Mouse (Mus musculus): ENCODE results near the gene Camk2g. TPM values are rescaled to one million over a fixed set of nuclear protein-coding genes. Genes with fewer than 3 reads are reported as not detected.

Gene Camk2g
- total RNA-seq, 1 experiment: 28.7 TPM

- no peak for TF ChIP-seq ZC3H11A (IDR thresholded peaks at IDR 0.05; ENCODE audit: borderline replicate concordance, low read depth, low read length)
- TF ChIP-seq MAFK (IDR thresholded peaks at IDR 0.05; ENCODE audit: insufficient read depth, low read depth, low read length): no peak
- no peak for TF ChIP-seq ZNF384 (IDR thresholded peaks at IDR 0.05; ENCODE audit: low read depth, low read length)
- TF ChIP-seq HCFC1 (IDR thresholded peaks at IDR 0.05; ENCODE audit: borderline replicate concordance, insufficient read depth, low read length): no peak
- no peak for TF ChIP-seq CHD2 (IDR thresholded peaks at IDR 0.05; ENCODE audit: low read depth, low read length)
- Histone ChIP-seq H3K36me3 (ENCODE audit: control insufficient read depth, insufficient read depth, low read length, poor library complexity, severe bottlenecking) (peaks cover 51% of the 10 kb centered on the region), H3K4me1 (ENCODE audit: control insufficient read depth in 2 of 2, insufficient read depth in 2 of 2, low read length in 2 of 2, poor library complexity in 1 of 2) (no peaks in the 10 kb centered on the region), H3K9ac (ENCODE audit: insufficient read depth, low read depth, low read length, poor library complexity, severe bottlenecking) (no peak overlapping the region), H3K27ac (ENCODE audit: insufficient read depth, low read depth, low read length, poor library complexity, severe bottlenecking) (no peak overlapping the region), H3K4me3 (ENCODE audit: insufficient read depth in 1 of 2, low read depth in 1 of 2, low read length in 2 of 2, poor library complexity in 1 of 2, severe bottlenecking in 1 of 2) (no peak overlapping the region), H3K9me3 (ENCODE audit: control insufficient read depth, insufficient read depth, low read depth, low read length) (no peaks in the 10 kb centered on the region)
- in situ Hi-C loops (cut with MboI; ENCODE audit: low sequenced_read_pairs in 2 of 2, unreplicated experiment in 2 of 2): no loop called here
- DNase-seq (ENCODE audit: low read depth, low spot score): no peak
Measured at GRCm38 (mm10) chr14:20689009-20689408, 104.9 kb downstream of the Camk2g start.

- Histone ChIP-seq H3K4me1 (ENCODE audit: control insufficient read depth in 2 of 2, insufficient read depth in 2 of 2, low read length in 2 of 2, poor library complexity in 1 of 2) (peaks cover 3% of the 10 kb centered on the region in 2 experiments; a peak in 1 of 4 replicates), H3K4me3 (ENCODE audit: insufficient read depth in 1 of 2, low read depth in 1 of 2, low read length in 2 of 2, poor library complexity in 1 of 2, severe bottlenecking in 1 of 2) (no peak overlapping the region), H3K27ac (ENCODE audit: insufficient read depth, low read depth, low read length, poor library complexity, severe bottlenecking) (no peak overlapping the region), H3K9ac (ENCODE audit: insufficient read depth, low read depth, low read length, poor library complexity, severe bottlenecking) (no peak overlapping the region), H3K9me3 (ENCODE audit: control insufficient read depth, insufficient read depth, low read depth, low read length) (no peaks in the 10 kb centered on the region), H3K36me3 (ENCODE audit: control insufficient read depth, insufficient read depth, low read length, poor library complexity, severe bottlenecking) (peaks cover 51% of the 10 kb centered on the region)
- no peak for DNase-seq (ENCODE audit: low read depth, low spot score)
- in situ Hi-C loops (cut with MboI; ENCODE audit: low sequenced_read_pairs in 2 of 2, unreplicated experiment in 2 of 2): no loop called here
- TF ChIP-seq CHD2 (IDR thresholded peaks at IDR 0.05; ENCODE audit: low read depth, low read length) (no peak), MAFK (IDR thresholded peaks at IDR 0.05; ENCODE audit: insufficient read depth, low read depth, low read length) (no peak), ZNF384 (IDR thresholded peaks at IDR 0.05; ENCODE audit: low read depth, low read length) (no peak), ZC3H11A (IDR thresholded peaks at IDR 0.05; ENCODE audit: borderline replicate concordance, low read depth, low read length) (no peak), HCFC1 (IDR thresholded peaks at IDR 0.05; ENCODE audit: borderline replicate concordance, insufficient read depth, low read length) (no peak)
Measured at GRCm38 (mm10) chr14:20686576-20686975, 107.3 kb downstream of the Camk2g start.

Other genes starting within 250 kb of the Camk2g start
- gene Ppp3cb, start 247.5 kb downstream of the Camk2g start, total RNA-seq (2012; rRNA removed): 30.8 and 32.0 TPM in 2 replicates
- 15.3 and 16.6 TPM in 2 replicates for gene Usp54, start 153.0 kb downstream of the Camk2g start, total RNA-seq (2012; rRNA removed)
- gene Myoz1, start 137.5 kb downstream of the Camk2g start, total RNA-seq (2012; rRNA removed): 0.16 TPM in 1 of 2 replicates, not detected in the other
- gene Synpo2l, start 125.7 kb downstream of the Camk2g start, total RNA-seq (2012; rRNA removed): 0.85 and 1.1 TPM in 2 replicates
- 104 TPM in 2 replicates for gene Sec24c, start 119.8 kb downstream of the Camk2g start, total RNA-seq (2012; rRNA removed)
- 5.0 and 6.1 TPM in 2 replicates for gene Fut11, start 99.1 kb downstream of the Camk2g start, total RNA-seq (2012; rRNA removed)
- 136 and 137 TPM in 2 replicates for gene Chchd1, start 91.1 kb downstream of the Camk2g start, total RNA-seq (2012; rRNA removed)
- gene Zswim8, start 86.5 kb downstream of the Camk2g start, total RNA-seq (2012; rRNA removed): 33.2 and 33.9 TPM in 2 replicates
- gene Ndst2, start 59.5 kb downstream of the Camk2g start, total RNA-seq (2012; rRNA removed): 12.1 and 19.1 TPM in 2 replicates
- gene Plau, start 42.6 kb upstream of the Camk2g start, total RNA-seq (2012; rRNA removed): 4.4 and 13.7 TPM in 2 replicates
- gene Vcl, start 135.3 kb upstream of the Camk2g start, total RNA-seq (2012; rRNA removed): 92.1 and 116 TPM in 2 replicates